Mouse (Mus musculus) CH12.LX (cell line): ENCODE measurements around the gene 4933402D24Rik. TPM values are rescaled to one million over a fixed set of nuclear protein-coding genes. Genes with fewer than 3 reads are reported as not detected.

Source experiments
- DNase-seq: peaks from one replicate; pipeline ENCODE4 v3.0.0-alpha.2; 2013; ENCODE audit errors: extremely low read depth
- H3K27ac ChIP-seq: 2 replicates; pipeline ENCODE4 v1.5.1; 2012; ENCODE audit warnings: low read depth, mild to moderate bottlenecking, control low read depth, moderate library complexity; ENCODE audit not compliant: insufficient read depth
- H3K27me3 ChIP-seq: replicated peaks from 2 replicates; pipeline ENCODE3; 2012; ENCODE audit warnings: inconsistent platforms
- H3K36me3 ChIP-seq, 2 experiments: replicated peaks in 1 of 2; 2 replicates each; pipeline versions ENCODE3 to v1.6.1; 2012; ENCODE audit warnings: inconsistent platforms in 1 of 2, low read length in 1 of 2, mild to moderate bottlenecking in 1 of 2, mixed read lengths in 1 of 2, moderate library complexity in 1 of 2; ENCODE audit not compliant: control insufficient read depth in 1 of 2, insufficient read depth in 1 of 2
- H3K4me1 ChIP-seq, 2 experiments: 2 replicates each; pipeline ENCODE4 v1.6.1; 2012; ENCODE audit warnings: inconsistent platforms in 1 of 2, moderate library complexity in 1 of 2; ENCODE audit not compliant: insufficient read depth in 2 of 2, control insufficient read depth in 1 of 2
- H3K4me2 ChIP-seq: 2 replicates; pipeline ENCODE4 v1.6.1; 2012; ENCODE audit warnings: low read depth, mild to moderate bottlenecking, control low read depth; ENCODE audit not compliant: poor library complexity, insufficient read depth, severe bottlenecking
- H3K4me3 ChIP-seq, 3 experiments: fragments of 150-350 bp in 1 of 3; sonication (generic) in 1 of 3; replicated peaks in 1 of 3; 2 replicates each; pipeline versions ENCODE3 to v1.5.1; 2011 to 2012; ENCODE audit warnings: low read depth in 2 of 3, low read length in 2 of 3, mild to moderate bottlenecking in 2 of 3, moderate library complexity in 2 of 3, control low read depth in 1 of 3, improper control_type of control experiment in 1 of 3, inconsistent platforms in 1 of 3, mixed read lengths in 1 of 3; ENCODE audit not compliant: poor library complexity in 1 of 3
- H3K79me2 ChIP-seq: replicated peaks from 2 replicates; pipeline ENCODE4 v1.6.1; 2012; ENCODE audit warnings: mild to moderate bottlenecking, moderate library complexity; ENCODE audit not compliant: control insufficient read depth, poor library complexity, insufficient read depth, severe bottlenecking; ENCODE audit errors: extremely low read depth
- H3K9ac ChIP-seq: 2 replicates; pipeline ENCODE4 v1.6.1; 2012; ENCODE audit warnings: low read depth, mild to moderate bottlenecking, control low read depth, moderate library complexity; ENCODE audit not compliant: insufficient read depth
- H3K9me3 ChIP-seq: replicated peaks from 2 replicates; pipeline ENCODE3; 2012; ENCODE audit warnings: low read length, inconsistent platforms, mixed read lengths
- BHLHE40 ChIP-seq: IDR thresholded peaks from 2 replicates; pipeline ENCODE4 v1.6.1; 2011; ENCODE audit warnings: mild to moderate bottlenecking, low read depth, low read length, improper control_type of control experiment
- CHD1 ChIP-seq: IDR thresholded peaks from 2 replicates; pipeline ENCODE4 v1.6.1; 2012; ENCODE audit warnings: low read depth, low read length, improper control_type of control experiment, inconsistent platforms
- CHD2 ChIP-seq: IDR thresholded peaks from 2 replicates; pipeline ENCODE4 v1.6.1; 2011; ENCODE audit warnings: low read length, improper control_type of control experiment
- CTCF ChIP-seq, 2 experiments: IDR thresholded peaks in 1 of 2; conservative IDR thresholded peaks in 1 of 2; 2 replicates each; pipeline ENCODE4 v1.5.1; 2011 to 2012; ENCODE audit warnings: low read depth in 2 of 2, low read length in 2 of 2, improper control_type of control experiment in 1 of 2, inconsistent platforms in 1 of 2, mild to moderate bottlenecking in 1 of 2, moderate library complexity in 1 of 2
- E2F4 ChIP-seq: IDR thresholded peaks from 2 replicates; pipeline ENCODE4 v1.6.1; 2011; ENCODE audit warnings: low read depth, low read length, improper control_type of control experiment; ENCODE audit not compliant: insufficient replicate concordance
- ELF1 ChIP-seq: IDR thresholded peaks from 2 replicates; pipeline ENCODE4 v1.6.1; 2014; ENCODE audit warnings: low read depth, mild to moderate bottlenecking, inconsistent platforms, low read length, improper control_type of control experiment
- EP300 ChIP-seq: IDR thresholded peaks from 2 replicates; pipeline ENCODE4 v1.6.1; 2011; ENCODE audit warnings: low read length, improper control_type of control experiment
- ETS1 ChIP-seq: conservative IDR thresholded peaks from 2 replicates; pipeline ENCODE4 v1.6.1; 2012; ENCODE audit warnings: low read depth, mild to moderate bottlenecking, inconsistent platforms, low read length, improper control_type of control experiment, moderate library complexity
- GABPA ChIP-seq: IDR thresholded peaks from 2 replicates; pipeline ENCODE4 v1.6.1; 2012; ENCODE audit warnings: low read depth, low read length, improper control_type of control experiment, inconsistent platforms; ENCODE audit not compliant: insufficient replicate concordance
- HCFC1 ChIP-seq: IDR thresholded peaks from 2 replicates; pipeline ENCODE4 v1.6.1; 2012; ENCODE audit warnings: low read depth, mild to moderate bottlenecking, inconsistent platforms, low read length, improper control_type of control experiment
- IRF4 ChIP-seq: IDR thresholded peaks from 2 replicates; pipeline ENCODE4 v1.6.1; 2014; ENCODE audit warnings: low read depth, mild to moderate bottlenecking, inconsistent platforms, low read length, improper control_type of control experiment
- JUND ChIP-seq: conservative IDR thresholded peaks from 2 replicates; pipeline ENCODE4 v1.6.1; 2011; ENCODE audit warnings: low read depth, low read length, improper control_type of control experiment
- KAT2A ChIP-seq: IDR thresholded peaks from 2 replicates; pipeline ENCODE4 v1.6.1; 2012; ENCODE audit warnings: low read length, improper control_type of control experiment, inconsistent platforms; ENCODE audit not compliant: insufficient replicate concordance
- MAX ChIP-seq: IDR thresholded peaks from 2 replicates; pipeline ENCODE4 v1.6.1; 2011; ENCODE audit warnings: low read length, improper control_type of control experiment
- MEF2A ChIP-seq: IDR thresholded peaks from 2 replicates; pipeline ENCODE4 v1.6.1; 2014; ENCODE audit warnings: low read depth, mild to moderate bottlenecking, inconsistent platforms, low read length, improper control_type of control experiment, borderline replicate concordance
- MXI1 ChIP-seq: IDR thresholded peaks from 2 replicates; pipeline ENCODE4 v1.6.1; 2011; ENCODE audit warnings: mild to moderate bottlenecking, low read depth, low read length, improper control_type of control experiment
- MYC ChIP-seq: IDR thresholded peaks from 2 replicates; pipeline ENCODE4 v1.6.1; 2011; ENCODE audit warnings: low read depth, mild to moderate bottlenecking, improper control_type of control experiment, low read length
- NELFE ChIP-seq: IDR thresholded peaks from 2 replicates; pipeline ENCODE4 v1.6.1; 2011; ENCODE audit warnings: low read depth, low read length, improper control_type of control experiment
- NRF1 ChIP-seq: IDR thresholded peaks from 2 replicates; pipeline ENCODE4 v1.6.1; 2014; ENCODE audit warnings: low read depth, mild to moderate bottlenecking, inconsistent platforms, low read length, improper control_type of control experiment, moderate library complexity
- POLR2A ChIP-seq: IDR thresholded peaks from 2 replicates; pipeline ENCODE4 v1.6.1; 2011; ENCODE audit warnings: low read depth, mild to moderate bottlenecking, improper control_type of control experiment, low read length
- SIN3A ChIP-seq: IDR thresholded peaks from 2 replicates; pipeline ENCODE4 v1.6.1; 2012; ENCODE audit warnings: low read length, improper control_type of control experiment, inconsistent platforms
- SMC3 ChIP-seq: IDR thresholded peaks from 2 replicates; pipeline ENCODE4 v1.6.1; 2011; ENCODE audit warnings: low read depth, low read length, improper control_type of control experiment
- TBP ChIP-seq: conservative IDR thresholded peaks from 2 replicates; pipeline ENCODE4 v1.6.1; 2011; ENCODE audit warnings: low read depth, low read length, improper control_type of control experiment
- TCF12 ChIP-seq: IDR thresholded peaks from 2 replicates; pipeline ENCODE4 v1.6.1; 2014; ENCODE audit warnings: low read depth, mild to moderate bottlenecking, inconsistent platforms, low read length, improper control_type of control experiment
- USF1 ChIP-seq: IDR thresholded peaks from 2 replicates; pipeline ENCODE4 v1.6.1; 2014; ENCODE audit warnings: low read depth, mild to moderate bottlenecking, inconsistent platforms, low read length, improper control_type of control experiment
- USF2 ChIP-seq: conservative IDR thresholded peaks from 2 replicates; pipeline ENCODE4 v1.6.1; 2011; ENCODE audit warnings: low read depth, low read length, improper control_type of control experiment
- ZC3H11A ChIP-seq: IDR thresholded peaks from 2 replicates; pipeline ENCODE4 v1.6.1; 2012; ENCODE audit warnings: low read depth, mild to moderate bottlenecking, inconsistent platforms, low read length, improper control_type of control experiment
- ZKSCAN1 ChIP-seq: IDR thresholded peaks from 2 replicates; pipeline ENCODE4 v1.6.1; 2012; ENCODE audit warnings: low read depth, inconsistent platforms, low read length, improper control_type of control experiment, borderline replicate concordance
- dilution Hi-C: fragments of 300-500 bp; cut with MboI; formaldehyde crosslinking; loops from 2 replicates; pipeline ENCODE4 v1.14.3; 2020; ENCODE audit warnings: low sequenced_read_pairs; ENCODE audit not compliant: extremely low pct_unique_long_range_greater_than_20kb, extremely low pct_ligation_motif_present
- in situ Hi-C: fragments of 300-500 bp; cut with MboI; formaldehyde crosslinking; loops from 3 replicates; pipeline ENCODE4 v1.14.3; 2019; ENCODE audit warnings: low sequenced_read_pairs, low pct_ligation_motif_present, low pct_unique_long_range_greater_than_20kb, mixed read lengths
- polyA plus RNA-seq: library from polyadenylated mRNA; unstranded; fragments of >175 nt; gene quantifications from 2 replicates; pipeline ENCODE4 v1.2.1, GENCODE M21; 2012; ENCODE audit warnings: low read depth; ENCODE audit not compliant: insufficient read length
- total RNA-seq, 2 experiments: library from RNA; depleted of rRNA; stranded (reverse); fragments of 300-350 nt in 1 of 2; fragments of >200 nt in 1 of 2; gene quantifications; 2 replicates each; pipeline ENCODE4 v1.2.3; 2012 to 2014

The 4933402D24Rik gene
- total and polyA plus RNA-seq, 3 experiments = not detected

GRCm38 (mm10) chr1:63730240-63730771, 38.8 kb downstream of the 4933402D24Rik start, which contains the start of the genes Mdh1b and Fastkd2:
Gene Mdh1b (minus strand): TSS chr1:63730318.
Gene Fastkd2 (plus strand): TSS chr1:63730614.
- H3K36me3 ChIP-seq = peaks cover 6 to 20% of the 10 kb centered on the region in 2 experiments
- H3K4me3 ChIP-seq = peak within 1 kb of the TSS; percentile 80 to 87 (median 83)
- H3K4me2 ChIP-seq = peak within 1 kb of the TSS; percentile 89
- no peaks in the 10 kb centered on the region for H3K9me3 ChIP-seq
- in situ Hi-C loops = no loop called here
- DNase-seq = peak; percentile 93
- H3K9ac ChIP-seq = peak within 1 kb of the TSS; percentile 61
- H3K27ac ChIP-seq = no peak within 1 kb of the TSS
- no peaks in the 10 kb centered on the region for H3K27me3 ChIP-seq
- TF ChIP-seq BHLHE40 (no peak), KAT2A (peak; percentile 91; the same call in 1 of the 2 replicates), SIN3A (peak; percentile 99), SMC3 (no peak), CHD1 (no peak), NRF1 (peak; percentile 85), CHD2 (no peak), ELF1 (peak; percentile 88), NELFE (no peak; the same call in 1 of the 2 replicates), EP300 (no peak), ZC3H11A (no peak), E2F4 (peak; percentile 89; the same call in 1 of the 2 replicates), USF2 (no peak; the same call in 1 of the 2 replicates), JUND (no peak; the same call in 1 of the 2 replicates), CTCF (conservative IDR thresholded peaks at IDR 0.05 in 1 of 2, IDR thresholded peaks at IDR 0.05 in 1 of 2; ENCODE audit: low read depth in 2 of 2, low read length in 2 of 2) (no peak), GABPA (no peak; the same call in 1 of the 2 replicates), MYC (peak; percentile 97), HCFC1 (peak; percentile 97), TBP (peak; percentile 78; the same call in 1 of the 2 replicates), IRF4 (no peak), ETS1 (0 out of 2 replicates have a peak, but pooled peaks have one; percentile 21), MXI1 (peak; percentile 99), MEF2A (peak; percentile 39; the same call in 1 of the 2 replicates), ZKSCAN1 (no peak), POLR2A (peak; percentile 75), TCF12 (peak; percentile 62), USF1 (peak; percentile 16; the same call in 1 of the 2 replicates), MAX (peak; percentile 95)
- H3K4me1 ChIP-seq = peaks cover 7 to 30% of the 10 kb centered on the region in 2 experiments; a peak in 3 of 4 replicates
- dilution Hi-C loops = no loop called here
- H3K79me2 ChIP-seq = peaks cover 23% of the 10 kb centered on the region
